Mouse (Mus musculus) lung, postnatal 0 days (tissue): ENCODE data around the gene B4galnt1. TPM values are rescaled to one million over a fixed set of nuclear protein-coding genes. Genes with fewer than 3 reads are reported as not detected.
A peak's percentile ranks its signal among the peaks of the same experiment; 100 is the strongest.

Experiments
- ATAC-seq: fragments of 200-750 bp; cut with Nextera tagmentation; 2 replicates; pipeline ENCODE4 v1.8.0; 2017; ENCODE audit warnings: moderate library complexity
- DNase-seq: peaks from one replicate; pipeline ENCODE4 v3.0.0-alpha.2; 2016; ENCODE audit warnings: low spot score
- H3K27ac ChIP-seq: fragments of 300-500 bp; sonication (generic); 2 replicates; pipeline ENCODE4 v1.5.1; 2014; ENCODE audit warnings: antibody characterized with exemption, mild to moderate bottlenecking, low read length, mixed read lengths
- H3K27me3 ChIP-seq: fragments of 300-500 bp; sonication (generic); replicated peaks from 2 replicates; pipeline ENCODE4 v1.6.1; 2014; ENCODE audit warnings: low read length, mixed read lengths; ENCODE audit not compliant: insufficient read depth
- H3K36me3 ChIP-seq: fragments of 300-500 bp; sonication (generic); 2 replicates; pipeline ENCODE4 v1.6.1; 2014; ENCODE audit warnings: low read length, mixed read lengths; ENCODE audit not compliant: insufficient read depth
- H3K4me1 ChIP-seq: fragments of 300-500 bp; sonication (generic); 2 replicates; pipeline ENCODE4 v1.6.1; 2014; ENCODE audit warnings: antibody characterized with exemption, low read depth, low read length, mixed read lengths; ENCODE audit not compliant: insufficient read depth
- H3K4me2 ChIP-seq: fragments of 300-500 bp; sonication (generic); replicated peaks from 2 replicates; pipeline ENCODE4 v1.6.1; 2014; ENCODE audit warnings: low read depth, mild to moderate bottlenecking, low read length, moderate library complexity, mixed read lengths
- H3K4me3 ChIP-seq: fragments of 300-500 bp; sonication (generic); 2 replicates; pipeline ENCODE4 v1.5.1; 2014; ENCODE audit warnings: low read depth, low read length
- H3K9ac ChIP-seq: fragments of 300-500 bp; sonication (generic); replicated peaks from 2 replicates; pipeline ENCODE4 v1.6.1; 2014; ENCODE audit warnings: low read depth, mild to moderate bottlenecking
- H3K9me3 ChIP-seq: fragments of 300-500 bp; sonication (generic); 2 replicates; pipeline ENCODE4 v1.6.1; 2016; ENCODE audit warnings: low read length, mixed read lengths
- CTCF ChIP-seq: IDR thresholded peaks from 2 replicates; pipeline ENCODE4 v1.5.1; 2016; ENCODE audit warnings: antibody characterized with exemption, mild to moderate bottlenecking
- EP300 ChIP-seq: IDR thresholded peaks from 2 replicates; pipeline ENCODE4 v1.6.1; 2016; ENCODE audit warnings: antibody characterized with exemption, mild to moderate bottlenecking, control low read depth
- WGBS: fragments of 180-500 bp; shearing (Covaris S2); extraction: QIAGEN DNeasy Blood & Tissue Kit; methylation state at CpG from one replicate; pipeline ENCODE4 v1.1.7; 2014; 5-methylcytosine and 5-hydroxymethylcytosine counted together
- polyA plus RNA-seq: library from polyadenylated mRNA; unstranded; fragments of >200 nt; fragmentation: Nextera tagmentation; extraction: Ambion mirVana; gene quantifications from 2 replicates; pipeline ENCODE4 v1.2.1, GENCODE M21; 2015

The B4galnt1 gene
- polyA plus RNA-seq, 1 experiment from 2014 or later, result 9.6 TPM

- WGBS, result 9% methylated on average over 13 of the region's 13 CpGs
- peaks cover 16% of the 10 kb centered on the region for H3K36me3 ChIP-seq
- no peak for ATAC-seq
- no peaks in the 10 kb centered on the region for H3K9me3 ChIP-seq
- H3K9ac ChIP-seq, result no peak overlapping the region
- H3K27ac ChIP-seq, result no peak overlapping the region
- peak overlapping the region; percentile 57 for H3K4me2 ChIP-seq
- H3K4me3 ChIP-seq, result 0 out of 2 replicates have a peak overlapping the region, but pooled peaks have one; percentile 16
- H3K27me3 ChIP-seq, result no peaks in the 10 kb centered on the region
- H3K4me1 ChIP-seq, result peaks cover 5% of the 10 kb centered on the region; the same call in 1 of the 2 replicates
- DNase-seq, result peak; percentile 45
- TF ChIP-seq CTCF (no peak), EP300 (no peak)
Observed at GRCm38 (mm10) chr10:127122784-127123435, 42.1 kb upstream of the B4galnt1 start.

DNA sequence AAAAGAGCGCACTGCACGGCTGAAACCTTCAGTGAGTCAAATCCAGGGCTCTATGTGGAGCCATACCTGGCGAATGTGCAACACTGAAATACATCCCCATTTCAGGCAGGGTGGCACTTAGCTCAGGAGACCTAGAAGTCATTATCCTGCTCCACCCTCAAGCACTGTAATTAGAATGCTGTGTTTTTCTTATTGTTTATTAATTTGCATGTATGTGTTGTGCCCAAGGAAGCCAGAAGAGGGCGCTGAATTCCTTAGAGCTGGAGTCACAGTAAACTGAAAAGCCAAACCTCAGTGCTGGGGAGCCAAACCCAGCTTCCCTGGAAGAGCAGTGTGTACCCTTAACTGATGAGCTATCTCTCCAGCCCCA is 41.6 kb upstream of the B4galnt1 start:
- DNase-seq (peak; percentile 80), ATAC-seq (no peak)
- Histone ChIP-seq H3K4me1 (peaks cover 8% of the 10 kb centered on the region; the same call in 1 of the 2 replicates), H3K9ac (no peak overlapping the region), H3K36me3 (peaks cover 13% of the 10 kb centered on the region), H3K4me2 (peak overlapping the region; percentile 57), H3K27me3 (no peaks in the 10 kb centered on the region), H3K9me3 (no peaks in the 10 kb centered on the region), H3K4me3 (0 out of 2 replicates have a peak overlapping the region, but pooled peaks have one; percentile 16), H3K27ac (no peak overlapping the region)
- no peak for TF ChIP-seq EP300
- peak; percentile 83 for TF ChIP-seq CTCF
- 10% methylated on average over 4 of the region's 4 CpGs for WGBS

DNA sequence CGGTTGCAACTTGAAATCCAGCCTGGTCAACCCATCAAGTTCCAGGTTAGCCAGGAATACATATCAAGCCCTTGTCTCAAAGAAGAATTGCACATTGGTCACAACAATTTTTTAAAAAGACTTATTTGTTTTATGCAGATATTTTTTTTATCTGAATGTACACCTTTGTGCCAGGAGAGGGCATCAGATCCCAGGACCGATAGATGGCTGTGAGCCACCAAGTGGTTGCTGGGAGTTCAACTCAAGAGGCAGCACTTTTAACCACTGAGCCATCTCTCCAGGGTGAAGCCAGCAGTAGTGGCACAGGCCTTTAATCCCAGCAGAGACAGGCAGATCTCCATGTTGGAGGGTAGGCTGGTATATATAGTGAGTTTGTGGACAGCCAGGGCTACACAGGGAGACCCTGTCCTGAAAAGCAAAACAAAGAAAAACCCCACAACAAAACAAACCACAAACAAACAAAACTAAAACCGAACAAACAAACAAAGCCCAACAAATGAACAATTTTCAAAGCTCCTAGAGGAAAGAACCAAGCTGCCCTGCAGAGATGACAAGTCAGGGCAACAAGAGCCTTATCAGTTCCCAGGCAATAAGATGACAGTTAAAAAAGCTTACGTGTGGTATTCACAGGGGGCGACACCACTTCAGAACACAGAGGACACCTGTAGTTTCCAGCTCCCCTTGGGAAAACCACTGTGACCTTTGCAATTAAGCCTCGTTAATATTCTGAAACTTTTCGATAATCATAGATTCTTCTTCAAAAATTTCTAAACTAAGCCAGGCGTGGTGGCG is 39.6 kb upstream of the B4galnt1 start:
- ATAC-seq (no peak), DNase-seq (peak; percentile 77)
- Histone ChIP-seq H3K9ac (no peak overlapping the region), H3K4me3 (no peak overlapping the region), H3K27ac (no peak overlapping the region), H3K9me3 (no peaks in the 10 kb centered on the region), H3K27me3 (no peaks in the 10 kb centered on the region), H3K4me1 (peaks cover 8% of the 10 kb centered on the region; the same call in 1 of the 2 replicates), H3K4me2 (no peak overlapping the region), H3K36me3 (no peaks in the 10 kb centered on the region)
- 73% methylated on average over 9 of the region's 9 CpGs for WGBS
- no peak for TF ChIP-seq EP300
- peak; percentile 70 for TF ChIP-seq CTCF

GRCm38 (mm10) chr10:127126579-127126978 is 38.4 kb upstream of the B4galnt1 start:
- no peaks in the 10 kb centered on the region for H3K27me3 ChIP-seq
- H3K4me2 ChIP-seq, result no peak overlapping the region
- H3K9ac ChIP-seq, result no peak overlapping the region
- no peaks in the 10 kb centered on the region for H3K9me3 ChIP-seq
- 49% methylated on average over 5 of the region's 5 CpGs for WGBS
- H3K36me3 ChIP-seq, result no peaks in the 10 kb centered on the region
- TF ChIP-seq EP300 (no peak), CTCF (no peak)
- no peak overlapping the region for H3K4me3 ChIP-seq
- DNase-seq (no peak), ATAC-seq (no peak)
- H3K4me1 ChIP-seq, result peaks cover 4% of the 10 kb centered on the region; the same call in 1 of the 2 replicates
- no peak overlapping the region for H3K27ac ChIP-seq

DNA sequence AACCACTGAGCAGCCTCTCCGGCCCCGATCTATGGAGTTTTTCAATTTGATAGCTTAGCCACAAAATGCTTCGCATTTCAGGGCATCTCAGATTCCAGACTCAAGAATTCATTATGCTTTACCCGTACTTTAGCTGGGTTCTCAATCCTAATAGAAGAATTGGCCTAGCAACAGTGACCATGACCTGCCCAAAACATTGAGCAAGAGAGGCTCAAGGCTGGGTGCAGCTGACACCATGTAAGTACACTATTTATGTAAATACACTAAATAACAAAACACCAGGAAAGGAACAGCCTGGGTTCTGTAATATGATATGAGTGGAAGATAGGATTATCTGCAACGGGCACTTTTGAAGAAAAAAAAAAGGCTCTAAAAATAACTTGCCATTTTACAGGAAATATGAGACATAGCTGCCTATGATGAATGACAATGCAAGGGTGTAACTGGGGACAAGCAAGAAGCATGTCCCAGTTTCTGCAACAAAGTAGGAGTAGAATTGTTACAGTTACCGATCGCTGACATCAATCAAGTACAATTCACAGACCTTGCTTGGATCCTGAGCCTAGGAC is 37.2 kb upstream of the B4galnt1 start:
- no peaks in the 10 kb centered on the region for H3K36me3 ChIP-seq
- H3K4me2 ChIP-seq, result no peak overlapping the region
- H3K27me3 ChIP-seq, result no peaks in the 10 kb centered on the region
- DNase-seq (peak; percentile 57), ATAC-seq (peak; percentile 43; the same call in 1 of the 2 replicates)
- no peaks in the 10 kb centered on the region for H3K9me3 ChIP-seq
- H3K4me1 ChIP-seq, result peaks cover 4% of the 10 kb centered on the region; the same call in 1 of the 2 replicates
- H3K4me3 ChIP-seq, result no peak overlapping the region
- TF ChIP-seq CTCF, result no peak
- TF ChIP-seq EP300, result no peak
- H3K9ac ChIP-seq, result no peak overlapping the region
- no peak overlapping the region for H3K27ac ChIP-seq
- WGBS, result 51% methylated on average over 7 of the region's 7 CpGs

DNA sequence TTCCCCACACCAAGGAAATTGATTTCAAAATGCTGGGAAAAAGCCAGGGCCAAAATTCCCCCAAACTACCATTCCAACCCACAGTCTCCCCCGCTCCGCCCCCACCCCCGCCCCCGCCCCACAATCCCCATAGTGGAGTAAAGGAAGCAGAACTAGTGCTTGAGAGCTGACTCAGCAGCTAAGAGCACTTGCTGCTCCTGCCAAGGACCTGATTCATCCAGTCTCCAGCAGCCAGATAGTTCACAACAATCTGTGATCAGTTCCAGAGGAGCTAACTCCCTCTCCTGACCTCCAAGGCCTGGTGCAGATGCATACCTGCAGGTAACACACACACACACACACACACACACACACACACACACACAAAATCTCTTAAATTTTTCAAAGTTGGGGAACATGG is 35.6 kb upstream of the B4galnt1 start:
- ATAC-seq, result 0 out of 2 replicates have a peak, but pooled peaks have one; percentile 26
- DNase-seq, result peak; percentile 74
- Histone ChIP-seq H3K27me3 (no peaks in the 10 kb centered on the region), H3K27ac (no peak overlapping the region), H3K4me1 (peaks cover 4% of the 10 kb centered on the region; the same call in 1 of the 2 replicates), H3K9ac (no peak overlapping the region), H3K9me3 (no peaks in the 10 kb centered on the region), H3K36me3 (no peaks in the 10 kb centered on the region), H3K4me2 (no peak overlapping the region), H3K4me3 (no peak overlapping the region)
- WGBS, result 41% methylated on average over 4 of the region's 4 CpGs
- TF ChIP-seq EP300 (no peak), CTCF (no peak)
